8 mouse cellular contexts compared by ENCODE assay signal in the genomic region with DNA sequence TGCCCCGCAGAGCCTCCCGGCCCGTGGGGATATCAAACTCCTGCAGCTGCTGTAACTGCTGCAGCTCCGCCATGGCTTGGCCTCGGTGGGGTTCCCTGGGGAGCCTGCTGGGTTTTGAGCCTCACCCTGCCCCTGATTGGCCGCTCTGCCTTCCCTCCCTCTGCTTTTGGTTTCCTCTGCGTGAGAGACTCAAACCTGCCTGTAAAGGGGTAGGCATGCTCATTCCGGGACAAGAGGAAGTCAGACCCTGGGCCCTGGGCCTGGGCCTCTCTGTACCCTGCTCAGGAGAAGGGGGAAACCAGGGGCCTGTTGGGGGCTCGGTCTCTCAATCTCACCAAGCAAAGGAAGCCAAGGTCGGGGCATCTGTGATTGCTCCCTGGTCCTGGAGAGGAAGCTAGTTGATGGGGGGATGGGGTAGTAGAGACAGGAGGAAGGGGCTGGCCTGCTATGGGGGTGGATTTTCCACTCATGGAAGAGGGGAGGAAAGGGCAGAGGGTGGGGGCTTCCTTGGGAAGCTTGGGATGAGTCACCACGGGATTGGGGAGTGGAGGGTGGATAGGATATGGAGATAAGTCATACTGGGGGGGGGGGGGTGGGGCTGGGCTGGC. TPM values are rescaled to one million over a fixed set of nuclear protein-coding genes. Genes with fewer than 3 reads are reported as not detected.
DNase-seq lines count a peak whose midpoint lies in the region; ATAC-seq and TF ChIP-seq lines count a peak whose summit lies in the region.

A gene (minus strand): TSS at position 403 of the 608 bp plus-strand sequence.

- no peak for DNase-seq in left cerebral cortex, adult 2 months (ENCODE audit: extremely low spot score in 1 of 2, low spot score in 2 of 2)
- DNase-seq in left cerebral cortex, adult 8-10 months (ENCODE audit: low spot score in 2 of 2), result no peak
- DNase-seq in embryonic facial prominence, embryonic 10.5 days (ENCODE audit: low spot score), result peak; percentile 57
- peak; percentile 59 for DNase-seq in heart, postnatal 4 days
- no peak for DNase-seq in urinary bladder, postnatal 4 days (ENCODE audit: low spot score in 2 of 2)
- DNase-seq in layer of hippocampus, adult 11-12 months (ENCODE audit: low spot score), result no peak

- H3K27ac ChIP-seq in left cerebral cortex, adult 2 months, result no peak within 1 kb of the TSS
- peak within 1 kb of the TSS; percentile 71 for H3K27ac ChIP-seq in embryonic facial prominence, embryonic 10.5 days (replicated peaks)
- peak within 1 kb of the TSS; percentile 18; the same call in 1 of the 2 replicates for H3K27ac ChIP-seq in limb, embryonic 15.5 days
- no peak within 1 kb of the TSS for H3K27ac ChIP-seq in neural tube, embryonic 13.5 days (replicated peaks)

- peaks cover 52% of the 10 kb centered on the region for H3K27me3 ChIP-seq in embryonic facial prominence, embryonic 10.5 days (replicated peaks; ENCODE audit: low read depth, poor library complexity, severe bottlenecking)
- peaks cover 16% of the 10 kb centered on the region for H3K27me3 ChIP-seq in limb, embryonic 15.5 days
- peaks cover 39% of the 10 kb centered on the region for H3K27me3 ChIP-seq in neural tube, embryonic 13.5 days

- TF ChIP-seq CTCF in left cerebral cortex, adult 2 months (IDR thresholded peaks at IDR 0.05), result no peak

- no peaks in the 10 kb centered on the region for H3K9me3 ChIP-seq in embryonic facial prominence, embryonic 10.5 days
- H3K9me3 ChIP-seq in limb, embryonic 15.5 days, result no peaks in the 10 kb centered on the region
- H3K9me3 ChIP-seq in neural tube, embryonic 13.5 days, result no peaks in the 10 kb centered on the region

- intact Hi-C loops in left cerebral cortex, adult 2 months (cut with DNase I), result no loop called here

- 10% methylated on average over 11 of the region's 11 CpGs for WGBS in embryonic facial prominence, embryonic 10.5 days
- WGBS in limb, embryonic 15.5 days, result 12% methylated on average over 11 of the region's 11 CpGs
- 12% methylated on average over 11 of the region's 11 CpGs for WGBS in neural tube, embryonic 13.5 days

- H3K36me3 ChIP-seq in embryonic facial prominence, embryonic 10.5 days (replicated peaks), result no peaks in the 10 kb centered on the region
- no peaks in the 10 kb centered on the region for H3K36me3 ChIP-seq in limb, embryonic 15.5 days
- H3K36me3 ChIP-seq in neural tube, embryonic 13.5 days, result no peaks in the 10 kb centered on the region

- 0 out of 2 replicates have a peak, but pooled peaks have one; percentile 35 for ATAC-seq in limb, embryonic 15.5 days (ENCODE audit: insufficient number of reproducible peaks, low FRiP score, low TSS enrichment, low read depth)
- peak; percentile 27; the same call in 1 of the 2 replicates for ATAC-seq in neural tube, embryonic 13.5 days (ENCODE audit: low read depth)

- peak within 1 kb of the TSS; percentile 4; the same call in 1 of the 2 replicates for H3K9ac ChIP-seq in limb, embryonic 15.5 days
- peak within 1 kb of the TSS; percentile 38; the same call in 1 of the 2 replicates for H3K9ac ChIP-seq in neural tube, embryonic 13.5 days

- 0 out of 2 replicates have a peak within 1 kb of the TSS, but pooled peaks have one; percentile 5 for H3K4me3 ChIP-seq in left cerebral cortex, adult 2 months
- peak within 1 kb of the TSS; percentile 39 for H3K4me3 ChIP-seq in embryonic facial prominence, embryonic 10.5 days
- peak within 1 kb of the TSS; percentile 22 for H3K4me3 ChIP-seq in limb, embryonic 15.5 days
- peak within 1 kb of the TSS; percentile 6; the same call in 1 of the 2 replicates for H3K4me3 ChIP-seq in neural tube, embryonic 13.5 days

- H3K4me2 ChIP-seq in limb, embryonic 15.5 days, result peak within 1 kb of the TSS; percentile 24; the same call in 1 of the 2 replicates
- H3K4me2 ChIP-seq in neural tube, embryonic 13.5 days, result peak within 1 kb of the TSS; percentile 19

- peaks cover 29% of the 10 kb centered on the region for H3K4me1 ChIP-seq in embryonic facial prominence, embryonic 10.5 days
- H3K4me1 ChIP-seq in limb, embryonic 15.5 days, result peaks cover 20% of the 10 kb centered on the region
- peaks cover 8% of the 10 kb centered on the region; the same call in 1 of the 2 replicates for H3K4me1 ChIP-seq in neural tube, embryonic 13.5 days (replicated peaks)

RNA-seq across cellular contexts. Expression of the gene that starts here (rescaled TPM):
- total RNA-seq in left cerebral cortex, adult 2 months (2021), result 1 to 10 TPM; 7.6 to 9.4 TPM
- 10 to 100 TPM in 2 of 4 experiments, 1 to 10 TPM in 2; 5.9 to 21.5 (median 10.1) TPM for total RNA-seq in left cerebral cortex, adult 8-10 months (2022)
- 3.7 and 4.1 TPM in 2 replicates for polyA plus RNA-seq in embryonic facial prominence, embryonic 10.5 days (2016; fragmentation: Nextera tagmentation; extraction: Ambion mirVana)
- total RNA-seq in heart, postnatal 4 days (2021), result 10 to 100 TPM; 16.7 to 19.5 TPM
- 7.0 and 7.2 TPM in 2 replicates for polyA plus RNA-seq in limb, embryonic 15.5 days (2015; fragmentation: Nextera tagmentation; extraction: Ambion mirVana)
- polyA plus RNA-seq in neural tube, embryonic 13.5 days (2015; fragmentation: Nextera tagmentation; extraction: Ambion mirVana), result 2.5 and 2.6 TPM in 2 replicates

Comparison
In these comparisons a context has a peak if more than half of its experiments do, and no peak if none do; other contexts are left out.
1. DNase-seq: peak in embryonic facial prominence, embryonic 10.5 days (single experiment) and heart, postnatal 4 days (single experiment); none in left cerebral cortex, adult 2 months (0 of 2), left cerebral cortex, adult 8-10 months (0 of 2), urinary bladder, postnatal 4 days (0 of 2) and layer of hippocampus, adult 11-12 months (single experiment).
2. H3K27ac ChIP-seq: peak in embryonic facial prominence, embryonic 10.5 days (single experiment) and limb, embryonic 15.5 days (single experiment); none in left cerebral cortex, adult 2 months (single experiment) and neural tube, embryonic 13.5 days (single experiment).
3. Peak in every context shown above with its lines, with median percentiles within 50 percentile points of each other: H3K4me3 ChIP-seq.